Mouse (Mus musculus): Measurements from ENCODE around the gene Npl.
A peak's percentile ranks its signal among the peaks of the same experiment; 100 is the strongest.
"Not testable (repeated sequence)": the region's sequence is repeated elsewhere in the genome, so short reads cannot be mapped to it uniquely, and the experiment has no call there.

Gene Npl

DNA sequence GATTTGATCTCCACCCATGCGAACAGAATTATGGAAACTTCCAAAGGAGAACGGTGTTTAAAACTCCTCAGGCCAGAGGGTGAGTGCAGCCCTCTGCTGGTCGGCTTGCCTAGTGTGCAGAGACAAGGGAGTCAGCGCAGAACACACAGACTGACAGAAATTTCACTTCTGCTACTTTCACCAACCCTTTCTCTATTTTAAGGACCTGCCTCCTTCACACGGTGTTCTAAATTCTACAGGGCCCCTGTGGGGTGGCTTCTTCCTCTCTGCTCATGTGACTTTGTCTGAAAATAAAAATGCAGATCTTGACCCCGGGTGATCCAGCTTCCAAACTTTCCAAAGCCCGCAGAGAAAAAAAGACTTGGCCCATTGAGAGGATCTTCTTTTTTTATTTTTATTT is 60.7 kb downstream of the Npl start:
- no peak for DNase-seq (ENCODE audit: low spot score)

DNA sequence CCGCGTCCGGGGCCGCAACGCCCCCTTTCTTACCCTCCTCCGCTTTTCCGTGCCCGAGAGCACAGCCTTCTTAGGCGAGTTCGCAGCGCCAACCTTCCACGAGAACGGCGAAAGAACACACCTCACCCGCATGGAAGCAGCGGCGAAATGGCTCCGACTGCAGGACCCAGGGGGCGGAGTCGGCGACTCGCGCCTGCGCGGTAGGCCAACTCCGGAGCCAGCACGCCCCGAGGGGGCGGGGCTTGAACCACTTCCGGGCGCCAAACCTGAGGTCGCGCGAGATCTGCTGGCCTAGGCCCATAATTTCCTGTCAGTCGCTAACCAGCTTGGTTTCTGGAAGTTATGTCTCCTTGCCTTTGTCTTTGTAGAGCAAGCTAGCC is 62.4 kb downstream of the Npl start, which contains the start of gene Dhx9:
Gene Dhx9, minus strand, starts transcription at position 161 of the 380 bp plus-strand sequence.
- peak; percentile 99 for DNase-seq (ENCODE audit: low spot score)

DNA sequence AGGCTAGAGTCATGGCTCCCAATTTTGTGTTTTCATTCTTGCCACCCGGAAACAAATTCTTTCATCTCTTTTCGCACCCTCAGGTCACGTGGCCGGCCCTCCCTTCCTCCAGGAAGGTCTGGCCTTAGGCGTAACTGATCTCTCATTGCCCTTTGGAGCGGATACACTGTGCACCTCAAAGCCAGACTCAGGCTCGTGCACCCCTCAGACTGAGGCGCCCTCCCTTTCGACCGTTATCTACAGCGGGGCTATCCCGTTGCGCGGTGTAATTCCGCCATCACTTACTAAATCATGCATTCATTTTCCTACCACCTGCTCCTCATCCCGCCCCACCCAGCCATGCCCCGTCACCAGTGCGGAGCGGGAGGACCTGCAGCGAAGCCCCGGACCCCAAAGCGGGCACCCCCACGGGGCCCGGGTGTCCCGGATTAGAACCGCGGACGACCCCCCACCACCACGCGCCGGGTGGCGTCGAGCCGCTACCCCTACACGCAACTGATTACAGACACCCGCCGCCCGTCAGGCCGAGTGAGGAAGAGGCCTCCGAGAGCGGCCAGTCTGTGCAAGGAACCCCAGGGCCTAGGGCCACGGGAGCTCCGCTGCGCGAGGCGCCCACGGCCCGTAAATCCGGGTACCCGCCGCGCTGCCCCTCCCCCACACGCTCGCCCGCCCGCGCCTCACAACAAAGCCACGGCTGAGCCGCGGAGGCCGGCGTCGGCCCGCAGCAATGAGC is 62.9 kb downstream of the Npl start:
- DNase-seq (ENCODE audit: low spot score): peak; percentile 47

DNA sequence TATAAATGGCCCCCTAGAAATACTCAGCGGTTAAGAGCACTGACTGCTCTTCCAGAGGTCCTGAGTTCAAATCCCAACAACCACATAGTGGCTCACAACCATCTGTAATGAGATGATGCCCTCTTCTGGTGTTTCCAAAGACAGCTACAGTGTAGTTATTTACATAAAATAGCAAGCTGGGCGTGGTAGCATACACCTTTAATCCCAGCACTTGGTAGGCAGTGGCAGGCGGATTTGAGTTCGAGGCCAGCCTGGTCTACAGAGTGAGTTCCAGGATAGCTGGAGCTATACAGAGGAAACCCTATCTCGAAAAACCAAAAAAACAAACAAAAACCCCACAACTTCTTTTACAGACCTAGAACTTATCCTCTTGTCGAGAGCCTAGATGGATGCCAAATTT is 63.7 kb downstream of the Npl start:
- not testable (repeated sequence) for DNase-seq (ENCODE audit: low spot score)

DNA sequence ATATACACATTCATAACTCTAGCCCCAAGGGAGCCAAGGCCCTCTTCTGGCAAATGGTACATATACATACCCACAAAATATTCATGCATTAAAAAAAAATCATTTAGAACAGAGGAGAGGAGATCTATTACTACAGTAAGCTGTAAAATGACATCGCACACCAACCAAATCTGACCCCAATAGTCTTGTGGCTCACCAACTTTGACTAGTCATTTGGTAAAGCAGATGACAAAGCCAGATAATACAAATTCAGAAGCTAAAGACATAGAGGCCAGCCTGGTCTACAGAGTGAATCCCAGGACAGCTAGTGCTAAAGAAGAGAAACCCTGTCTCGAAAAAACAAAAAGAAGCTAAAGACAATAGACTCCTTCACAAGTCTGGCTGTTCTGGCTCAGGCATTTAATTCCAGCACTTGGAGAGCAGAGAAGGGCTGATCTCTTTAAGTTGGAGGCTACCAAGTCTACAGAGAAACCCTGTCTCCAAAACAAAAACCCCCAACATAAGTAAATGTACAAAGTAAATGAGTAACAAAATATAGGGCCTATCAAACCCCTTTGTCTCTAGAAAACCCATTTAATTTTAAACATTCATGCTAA is 64.5 kb downstream of the Npl start:
- no peak for DNase-seq (ENCODE audit: low spot score)

DNA sequence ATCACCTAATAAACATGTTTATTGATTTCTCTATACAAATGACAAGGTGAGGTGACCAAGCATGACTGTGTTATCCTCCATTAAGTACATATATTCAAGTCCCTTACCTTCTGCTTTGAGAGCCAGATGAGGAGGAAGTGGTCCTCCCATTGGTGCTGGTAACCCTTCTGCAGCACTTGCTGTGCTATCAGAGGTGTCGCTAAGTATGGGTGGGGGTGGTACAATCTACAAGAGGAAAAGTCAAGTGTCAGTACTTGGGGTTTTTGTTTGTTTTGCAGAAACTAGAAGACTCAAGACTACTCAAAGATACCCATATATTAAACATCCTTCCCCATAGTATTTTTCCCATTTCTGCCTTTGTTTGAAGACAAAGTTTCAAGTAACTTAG is 68.8 kb downstream of the Npl start:
- DNase-seq (ENCODE audit: low spot score): no peak

DNA sequence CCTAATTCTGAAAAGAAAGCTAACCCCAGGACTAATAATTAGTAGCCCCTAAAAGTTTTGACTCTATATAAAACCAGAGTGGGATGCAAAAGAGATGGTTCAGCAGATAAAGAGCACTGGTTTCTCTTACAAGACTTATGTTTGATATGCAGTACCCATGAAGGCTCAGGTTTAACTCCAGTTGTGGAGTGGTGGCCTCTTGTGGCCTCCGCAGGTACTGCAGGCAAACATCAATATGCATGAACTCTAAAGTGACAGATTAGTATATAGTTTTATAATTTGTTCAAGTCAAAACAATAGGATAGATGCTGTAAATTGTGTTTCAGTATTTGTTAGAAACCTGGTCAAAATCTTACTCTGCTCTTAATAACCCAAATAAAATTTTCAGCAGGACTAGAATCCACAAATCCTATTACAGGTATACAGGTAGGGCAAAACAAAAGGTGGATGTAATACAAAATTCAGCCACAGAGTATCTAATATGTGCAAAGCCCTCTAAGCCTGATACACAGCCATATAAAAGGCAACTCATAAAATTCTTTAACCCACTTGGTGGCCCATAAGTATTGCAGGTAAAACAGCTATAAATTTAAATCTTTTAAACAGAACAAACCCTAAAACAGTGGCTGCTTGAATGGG is 69.3 kb downstream of the Npl start:
- peak; percentile 48 for DNase-seq (ENCODE audit: low spot score)

DNA sequence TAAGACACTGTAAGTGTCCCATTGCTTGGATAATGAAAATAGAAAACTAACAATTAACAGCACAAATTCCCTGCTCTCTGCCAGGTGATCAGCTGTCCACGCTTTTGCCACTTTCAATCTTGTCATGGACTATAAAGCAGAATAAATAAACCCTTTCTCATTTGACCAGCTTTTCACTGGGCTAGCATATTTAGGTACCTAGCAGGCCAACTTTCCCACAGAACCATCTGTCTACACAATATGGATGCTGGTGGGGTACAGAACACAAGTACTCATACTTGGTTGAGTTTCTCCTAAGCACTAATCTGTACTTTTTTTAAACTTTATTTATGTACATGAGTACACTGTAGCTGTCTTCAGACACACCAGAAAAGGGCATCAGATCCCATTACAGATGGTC is 70.5 kb downstream of the Npl start:
- DNase-seq (ENCODE audit: low spot score): no peak

DNA sequence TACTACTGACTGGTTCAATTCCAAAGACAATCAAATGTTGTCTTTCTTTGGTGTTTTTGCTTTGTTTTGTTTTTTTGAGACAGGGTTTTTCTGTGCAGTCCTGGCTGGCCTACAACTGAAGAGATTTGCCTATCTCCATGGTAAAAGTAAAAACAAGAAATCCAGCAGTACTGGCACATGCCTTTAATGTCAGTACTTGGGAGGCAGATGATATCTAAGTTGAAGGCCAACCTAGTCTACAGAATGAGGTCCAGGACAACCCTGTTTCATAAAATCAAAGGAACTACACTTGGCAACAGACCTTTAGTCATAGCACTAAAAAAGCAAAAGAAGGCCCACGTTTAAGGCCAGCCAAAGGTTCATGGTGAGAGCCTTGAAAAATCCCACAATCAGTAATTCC is 88.0 kb downstream of the Npl start:
- no peak for DNase-seq (ENCODE audit: low spot score)

DNA sequence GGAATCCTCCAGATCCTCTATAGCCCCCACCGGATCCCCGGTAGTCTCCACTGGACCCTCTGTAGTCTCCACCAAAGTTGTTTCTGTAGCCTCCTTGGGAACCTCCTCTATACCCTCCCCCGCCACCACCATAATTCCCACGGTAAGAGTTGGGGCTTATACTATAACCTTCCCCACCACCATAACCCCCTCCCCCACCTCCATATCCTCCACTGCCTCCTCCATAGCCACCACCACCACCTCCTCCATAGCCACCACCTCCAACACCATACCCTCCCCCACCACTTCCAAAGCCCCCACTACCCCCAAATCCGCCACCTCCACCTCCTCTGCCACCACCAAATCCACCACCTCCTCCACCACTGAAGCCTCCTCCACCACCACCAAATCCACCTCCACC is 93.7 kb downstream of the Npl start:
- DNase-seq (ENCODE audit: low spot score): no peak

DNA sequence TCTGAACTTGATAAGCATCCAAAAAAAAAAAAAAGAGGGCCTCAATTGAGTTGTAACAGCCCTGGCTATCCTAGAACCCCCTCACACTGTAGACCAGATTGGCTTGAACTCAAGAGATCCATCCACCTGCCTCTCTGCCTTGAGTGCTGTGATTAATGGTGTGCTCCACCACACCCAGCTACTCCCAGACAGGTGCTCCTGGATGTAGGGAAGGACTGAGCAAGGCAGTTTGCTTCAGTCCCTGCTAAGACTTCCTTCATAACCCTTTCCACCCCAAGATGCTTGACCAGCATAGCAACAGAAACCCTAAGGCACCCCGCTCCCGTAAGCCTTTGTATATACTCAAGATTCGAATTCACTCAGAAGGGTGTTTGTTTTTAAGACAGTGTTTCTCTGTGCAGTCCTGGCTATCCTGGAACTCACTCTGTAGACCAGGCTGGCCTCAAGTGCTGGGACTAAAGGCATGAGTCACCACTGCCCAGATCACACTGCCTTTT is 96.7 kb downstream of the Npl start:
- DNase-seq (ENCODE audit: low spot score): no peak

Measured in ovary, postnatal 36 days (tissue).